Mouse (Mus musculus) left cerebral cortex, adult 2 months (tissue): ENCODE measurements at regions not wholly inside any gene's neighbourhood (a gene's known extent, or its start where the extent isn't known, plus 50 kb on each side); places are given as distances from the start of the nearest gene placed in this dataset.

ENCODE experiments used
- DNase-seq, 2 experiments: peaks; one replicate each; pipeline ENCODE4 v3.0.0; 2021 to 2022; ENCODE audit warnings: low spot score in 2 of 2, mixed read lengths in 1 of 2; ENCODE audit errors: extremely low spot score in 1 of 2
- H3K27ac ChIP-seq: fragments of 200-600 bp; 2 replicates; pipeline ENCODE4 v1.8.1; 2022
- H3K4me3 ChIP-seq: fragments of 200-600 bp; 2 replicates; pipeline ENCODE4 v1.8.1; 2022
- CTCF ChIP-seq: fragments of 200-600 bp; IDR thresholded peaks from 2 replicates; pipeline ENCODE4 v1.8.1; 2022; ENCODE audit warnings: antibody characterized with exemption, mild to moderate bottlenecking, moderate library complexity
- intact Hi-C: fragments of 180-260 bp; cut with DNase I; formaldehyde crosslinking; loops from one replicate; pipeline ENCODE4 v1.15.1; 2025

DNA sequence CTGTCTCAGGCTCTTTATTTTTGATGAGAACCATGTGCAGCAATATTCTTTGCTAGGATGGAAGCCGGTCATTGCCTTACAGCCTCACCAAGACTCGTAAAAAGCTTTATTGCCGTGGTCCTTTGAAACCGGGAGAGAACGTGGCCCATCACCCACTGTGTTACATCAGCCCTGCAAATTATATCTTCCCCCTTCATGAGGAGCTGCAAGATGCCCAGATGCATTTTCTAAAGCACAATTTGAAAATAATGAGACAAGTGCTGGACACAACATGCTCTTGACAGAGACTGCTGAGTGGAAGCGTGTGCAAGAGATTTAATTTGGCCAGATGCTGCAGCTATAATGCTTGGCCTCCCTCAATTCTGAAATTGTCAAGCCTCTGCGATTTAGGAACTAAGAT lies 389.2 kb upstream of the Dcn start:
- Histone ChIP-seq H3K4me3 (no peak overlapping the region), H3K27ac (no peak overlapping the region)
- intact Hi-C loops = no loop called here
- no peak for TF ChIP-seq CTCF
- no peak for DNase-seq

DNA sequence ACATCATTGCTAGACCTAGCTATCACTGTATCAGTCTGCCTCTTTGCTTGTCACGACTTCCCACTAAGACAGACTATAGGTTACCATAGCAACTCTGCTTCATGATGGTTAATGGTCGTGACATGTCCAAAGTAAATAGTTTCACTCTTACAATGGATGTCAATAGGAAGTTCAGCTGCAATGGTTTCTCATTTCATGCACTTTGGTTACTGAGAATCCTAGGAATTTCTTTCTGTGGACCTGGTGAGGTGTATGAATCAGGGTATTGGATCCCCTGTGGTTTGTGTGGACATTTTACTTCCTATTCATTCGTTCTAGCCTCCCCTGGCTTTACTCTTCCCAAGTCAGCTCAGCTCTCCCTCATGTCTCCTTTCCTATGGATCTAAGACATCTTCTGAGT lies 385.5 kb upstream of the Dcn start:
- no peak for TF ChIP-seq CTCF
- Histone ChIP-seq H3K4me3 (no peak overlapping the region), H3K27ac (no peak overlapping the region)
- intact Hi-C loops = no loop called here
- no peak for DNase-seq

- Histone ChIP-seq H3K4me3 (no peak overlapping the region), H3K27ac (no peak overlapping the region)
- DNase-seq = no peak
- intact Hi-C loops = no loop called here
- no peak for TF ChIP-seq CTCF
These were observed 364.9 kb upstream of the Dcn start for GRCm38 (mm10) chr10:97114501-97114900.

- no peak overlapping the region for H3K27ac ChIP-seq
- no peak for TF ChIP-seq CTCF
- no peak for DNase-seq
- intact Hi-C loops = no loop called here
- no peak overlapping the region for H3K4me3 ChIP-seq
These were observed 356.7 kb upstream of the Dcn start for GRCm38 (mm10) chr10:97122693-97123092.

- intact Hi-C loops = no loop called here
- H3K27ac ChIP-seq = no peak overlapping the region
- H3K4me3 ChIP-seq = no peak overlapping the region
- DNase-seq = no peak
- no peak for TF ChIP-seq CTCF
These were observed 337.8 kb upstream of the Dcn start for GRCm38 (mm10) chr10:97141561-97141960.

GRCm38 (mm10) chr10:97158561-97159395 lies 320.6 kb upstream of the Dcn start:
- H3K4me3 ChIP-seq = no peak overlapping the region
- peak overlapping the region; percentile 50; the same call in 1 of the 2 replicates for H3K27ac ChIP-seq
- no peak for TF ChIP-seq CTCF
- no peak for DNase-seq
- intact Hi-C loops = loop anchor here (2.0 kb wide), 1 partner anchor 80 kb away; no protein-coding TSS in a partner anchor

GRCm38 (mm10) chr10:97159396-97159760 lies 320.0 kb upstream of the Dcn start:
- intact Hi-C loops = loop anchor here (2.0 kb wide), 1 partner anchor 81 kb away; no protein-coding TSS in a partner anchor
- H3K27ac ChIP-seq = peak overlapping the region; percentile 69

GRCm38 (mm10) chr10:97159831-97160575 lies 319.4 kb upstream of the Dcn start:
- no peak overlapping the region for H3K4me3 ChIP-seq
- TF ChIP-seq CTCF = peak; percentile 80
- H3K27ac ChIP-seq = peak overlapping the region; percentile 69
- intact Hi-C loops = loop anchor here (2.0 kb wide), 3 partner anchors 81 to 945 kb away; partner anchors contain the start of gene Btg1
- DNase-seq = no peak

More at GRCm38 (mm10) chr10:97159396-97159760, 320.0 kb upstream of the Dcn start:
- DNase-seq = no peak
- H3K4me3 ChIP-seq = no peak overlapping the region
- TF ChIP-seq CTCF = no peak

DNA sequence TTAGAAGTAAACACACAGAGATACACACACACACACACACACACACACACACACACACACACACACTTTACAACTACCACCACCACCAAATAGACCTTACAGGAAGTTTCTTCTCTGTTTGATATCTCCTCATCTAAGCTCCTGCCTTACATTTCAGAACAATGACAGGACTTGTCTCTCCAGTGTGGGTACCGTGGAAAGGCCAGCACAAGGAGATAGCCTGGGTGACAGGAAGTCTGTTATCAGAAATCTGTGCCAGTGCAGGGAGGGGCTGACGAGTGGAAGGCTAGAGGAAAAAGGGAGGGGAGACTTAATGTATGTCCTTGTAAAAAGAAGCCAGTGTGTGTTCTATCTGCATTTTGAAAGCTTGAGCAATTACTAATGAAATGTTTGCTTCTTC lies 318.5 kb upstream of the Dcn start:
- intact Hi-C loops = loop anchor here (2.0 kb wide), 2 partner anchors 544 to 946 kb away; partner anchors contain the start of gene Btg1
- TF ChIP-seq CTCF = no peak
- Histone ChIP-seq H3K27ac (no peak overlapping the region), H3K4me3 (no peak overlapping the region)
- DNase-seq = no peak

DNA sequence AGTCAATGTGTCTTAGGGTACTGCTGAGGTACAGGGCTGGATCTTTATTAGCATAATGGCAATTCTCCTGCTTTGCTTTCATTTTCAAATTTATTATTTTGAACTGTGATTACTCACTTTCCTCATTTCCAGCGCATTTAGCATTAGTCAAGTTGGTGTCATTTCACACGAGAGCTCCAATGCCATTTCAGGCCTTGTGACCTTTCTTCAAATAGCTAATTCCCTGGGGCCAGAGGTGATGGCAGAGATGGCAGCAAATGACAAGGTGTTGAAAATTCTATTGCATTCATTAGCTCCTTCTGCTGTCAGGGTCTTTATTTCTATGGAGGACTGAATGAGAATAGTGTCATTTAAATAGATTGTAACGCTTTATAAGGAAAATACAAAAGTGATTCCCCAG lies 300.9 kb upstream of the Dcn start:
- no peak for TF ChIP-seq CTCF
- DNase-seq = no peak
- intact Hi-C loops = no loop called here
- Histone ChIP-seq H3K27ac (no peak overlapping the region), H3K4me3 (no peak overlapping the region)

GRCm38 (mm10) chr10:97189696-97190095 lies 289.7 kb upstream of the Dcn start:
- Histone ChIP-seq H3K4me3 (no peak overlapping the region), H3K27ac (no peak overlapping the region)
- DNase-seq = no peak
- intact Hi-C loops = no loop called here
- no peak for TF ChIP-seq CTCF

DNA sequence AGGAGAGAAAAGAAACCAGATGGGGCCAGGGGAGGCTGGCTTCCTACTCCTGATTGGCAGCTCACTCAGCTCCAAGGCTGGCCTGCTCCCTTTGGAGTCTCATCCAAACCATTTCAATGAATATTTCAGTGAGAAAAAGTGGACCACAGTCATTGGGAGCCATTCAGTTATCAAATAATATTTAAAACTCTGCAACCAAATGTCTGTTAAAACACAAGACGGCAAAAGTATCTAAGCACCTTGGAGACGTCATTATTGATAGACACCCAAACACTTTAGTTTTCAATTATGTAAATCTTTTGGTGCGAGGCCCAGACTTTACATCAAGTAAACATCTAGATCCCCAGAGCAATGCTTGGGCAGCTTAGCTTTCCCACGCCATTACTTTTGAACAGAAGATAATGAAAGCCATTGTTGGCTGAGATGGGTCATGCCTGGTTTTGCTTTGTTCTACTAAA lies 268.1 kb upstream of the Dcn start:
- Histone ChIP-seq H3K4me3 (no peak overlapping the region), H3K27ac (no peak overlapping the region)
- intact Hi-C loops = no loop called here
- no peak for TF ChIP-seq CTCF
- no peak for DNase-seq
